Mouse (Mus musculus): ENCODE measurements around the gene Adra1d. TPM values are rescaled to one million over a fixed set of nuclear protein-coding genes. Genes with fewer than 3 reads are reported as not detected.

Adra1d gene
- total and polyA plus RNA-seq, 3 experiments, result not detected

GRCm38 (mm10) chr2:131501886-131502285, 60.2 kb downstream of the Adra1d start:
- Histone ChIP-seq H3K4me1 (ENCODE audit: control insufficient read depth in 1 of 2, insufficient read depth in 2 of 2) (peaks cover 3 to 4% of the 10 kb centered on the region in 2 experiments; a peak in 1 of 4 replicates), H3K4me2 (ENCODE audit: insufficient read depth, low read depth, poor library complexity, severe bottlenecking) (no peak overlapping the region), H3K4me3 (replicated peaks in 1 of 3; ENCODE audit: low read depth in 2 of 3, low read length in 2 of 3, poor library complexity in 1 of 3) (no peak overlapping the region), H3K27ac (ENCODE audit: insufficient read depth, low read depth) (no peak overlapping the region), H3K79me2 (replicated peaks; ENCODE audit: control insufficient read depth, extremely low read depth, insufficient read depth, poor library complexity, severe bottlenecking) (no peaks in the 10 kb centered on the region), H3K9me3 (replicated peaks; ENCODE audit: low read length) (no peaks in the 10 kb centered on the region), H3K27me3 (replicated peaks) (no peaks in the 10 kb centered on the region), H3K36me3 (replicated peaks in 1 of 2; ENCODE audit: control insufficient read depth in 1 of 2, insufficient read depth in 1 of 2, low read length in 1 of 2) (no peaks in the 10 kb centered on the region), H3K9ac (ENCODE audit: insufficient read depth, low read depth) (no peak overlapping the region)
- dilution Hi-C loops (cut with MboI; ENCODE audit: extremely low pct_ligation_motif_present, extremely low pct_unique_long_range_greater_than_20kb, low sequenced_read_pairs) (no loop called here), in situ Hi-C loops (cut with MboI; ENCODE audit: low pct_ligation_motif_present, low pct_unique_long_range_greater_than_20kb, low sequenced_read_pairs) (loop anchor here (10.0 to 25.0 kb wide), 3 partner anchors 87 to 415 kb away; partner anchors contain the start of genes Pank2 and Siglec1)
- no peak for DNase-seq (ENCODE audit: extremely low read depth)
- no peak for TF ChIP-seq HCFC1 (IDR thresholded peaks at IDR 0.05; ENCODE audit: low read depth, low read length)
- no peak for TF ChIP-seq PAX5 (IDR thresholded peaks at IDR 0.05; ENCODE audit: low read length)
- TF ChIP-seq USF1 (IDR thresholded peaks at IDR 0.05; ENCODE audit: low read depth, low read length), result no peak
- TF ChIP-seq MAX (IDR thresholded peaks at IDR 0.05; ENCODE audit: low read length), result no peak
- TF ChIP-seq CTCF (conservative IDR thresholded peaks at IDR 0.05 in 1 of 2, IDR thresholded peaks at IDR 0.05 in 1 of 2; ENCODE audit: low read depth in 2 of 2, low read length in 2 of 2), result no peak
- TF ChIP-seq MAFK (IDR thresholded peaks at IDR 0.05; ENCODE audit: insufficient replicate concordance, low read length), result no peak
- no peak for TF ChIP-seq MEF2A (IDR thresholded peaks at IDR 0.05; ENCODE audit: borderline replicate concordance, low read depth, low read length)

GRCm38 (mm10) chr2:131499290-131499845, 62.7 kb downstream of the Adra1d start:
- H3K36me3 ChIP-seq (replicated peaks in 1 of 2; ENCODE audit: control insufficient read depth in 1 of 2, insufficient read depth in 1 of 2, low read length in 1 of 2), result no peaks in the 10 kb centered on the region
- no peaks in the 10 kb centered on the region for H3K79me2 ChIP-seq (replicated peaks; ENCODE audit: control insufficient read depth, extremely low read depth, insufficient read depth, poor library complexity, severe bottlenecking)
- H3K4me2 ChIP-seq (ENCODE audit: insufficient read depth, low read depth, poor library complexity, severe bottlenecking), result no peak overlapping the region
- H3K9ac ChIP-seq (ENCODE audit: insufficient read depth, low read depth), result no peak overlapping the region
- in situ Hi-C loops (cut with MboI; ENCODE audit: low pct_ligation_motif_present, low pct_unique_long_range_greater_than_20kb, low sequenced_read_pairs), result no loop called here
- dilution Hi-C loops (cut with MboI; ENCODE audit: extremely low pct_ligation_motif_present, extremely low pct_unique_long_range_greater_than_20kb, low sequenced_read_pairs), result no loop called here
- no peak for DNase-seq (ENCODE audit: extremely low read depth)
- no peaks in the 10 kb centered on the region for H3K9me3 ChIP-seq (replicated peaks; ENCODE audit: low read length)
- peaks cover 6% of the 10 kb centered on the region for H3K27me3 ChIP-seq (replicated peaks)
- no peak overlapping the region for H3K4me3 ChIP-seq (replicated peaks in 1 of 3; ENCODE audit: low read depth in 2 of 3, low read length in 2 of 3, poor library complexity in 1 of 3)
- TF ChIP-seq HCFC1 (IDR thresholded peaks at IDR 0.05; ENCODE audit: low read depth, low read length) (no peak), POLR2AphosphoS2 (IDR thresholded peaks at IDR 0.05; ENCODE audit: low read depth, low read length) (no peak), SMC3 (IDR thresholded peaks at IDR 0.05; ENCODE audit: low read depth, low read length) (no peak), UBTF (IDR thresholded peaks at IDR 0.05; ENCODE audit: low read depth, low read length) (no peak), PAX5 (IDR thresholded peaks at IDR 0.05; ENCODE audit: low read length) (no peak), ZC3H11A (IDR thresholded peaks at IDR 0.05; ENCODE audit: low read depth, low read length) (no peak)
- no peak overlapping the region for H3K27ac ChIP-seq (ENCODE audit: insufficient read depth, low read depth)
- H3K4me1 ChIP-seq (ENCODE audit: control insufficient read depth in 1 of 2, insufficient read depth in 2 of 2), result peaks cover 3 to 4% of the 10 kb centered on the region in 2 experiments; a peak in 2 of 4 replicates

- dilution Hi-C loops (cut with MboI; ENCODE audit: extremely low pct_ligation_motif_present, extremely low pct_unique_long_range_greater_than_20kb, low sequenced_read_pairs), result no loop called here
- Histone ChIP-seq H3K4me3 (replicated peaks in 1 of 3; ENCODE audit: low read depth in 2 of 3, low read length in 2 of 3, poor library complexity in 1 of 3) (no peak overlapping the region), H3K9me3 (replicated peaks; ENCODE audit: low read length) (no peaks in the 10 kb centered on the region), H3K36me3 (replicated peaks in 1 of 2; ENCODE audit: control insufficient read depth in 1 of 2, insufficient read depth in 1 of 2, low read length in 1 of 2) (no peaks in the 10 kb centered on the region), H3K79me2 (replicated peaks; ENCODE audit: control insufficient read depth, extremely low read depth, insufficient read depth, poor library complexity, severe bottlenecking) (no peaks in the 10 kb centered on the region), H3K9ac (ENCODE audit: insufficient read depth, low read depth) (no peak overlapping the region), H3K27ac (ENCODE audit: insufficient read depth, low read depth) (no peak overlapping the region), H3K4me1 (ENCODE audit: control insufficient read depth in 1 of 2, insufficient read depth in 2 of 2) (peaks cover 4 to 5% of the 10 kb centered on the region in 2 experiments; a peak in 2 of 4 replicates), H3K4me2 (ENCODE audit: insufficient read depth, low read depth, poor library complexity, severe bottlenecking) (no peak overlapping the region), H3K27me3 (replicated peaks) (peaks cover 9% of the 10 kb centered on the region)
- in situ Hi-C loops (cut with MboI; ENCODE audit: low pct_ligation_motif_present, low pct_unique_long_range_greater_than_20kb, low sequenced_read_pairs), result no loop called here
- DNase-seq (ENCODE audit: extremely low read depth), result no peak
- TF ChIP-seq EP300 (IDR thresholded peaks at IDR 0.05; ENCODE audit: low read length) (no peak), ZKSCAN1 (IDR thresholded peaks at IDR 0.05; ENCODE audit: borderline replicate concordance, low read depth, low read length) (no peak), RAD21 (IDR thresholded peaks at IDR 0.05; ENCODE audit: low read depth, low read length) (no peak), ZMIZ1 (IDR thresholded peaks at IDR 0.05; ENCODE audit: low read depth, low read length) (no peak), CHD1 (IDR thresholded peaks at IDR 0.05; ENCODE audit: low read depth, low read length) (no peak), TBP (conservative IDR thresholded peaks at IDR 0.05; ENCODE audit: low read depth, low read length) (no peak), CHD2 (IDR thresholded peaks at IDR 0.05; ENCODE audit: low read length) (no peak), RCOR1 (conservative IDR thresholded peaks at IDR 0.05; ENCODE audit: low read depth, low read length) (no peak), ZC3H11A (IDR thresholded peaks at IDR 0.05; ENCODE audit: low read depth, low read length) (no peak), USF1 (IDR thresholded peaks at IDR 0.05; ENCODE audit: low read depth, low read length) (no peak), IRF4 (IDR thresholded peaks at IDR 0.05; ENCODE audit: low read depth, low read length) (no peak), E2F4 (IDR thresholded peaks at IDR 0.05; ENCODE audit: insufficient replicate concordance, low read depth, low read length) (no peak)
Measured at GRCm38 (mm10) chr2:131498219-131498618, 63.9 kb downstream of the Adra1d start.
